Mouse (Mus musculus) spleen, adult 2 months (tissue): ENCODE data around the gene Tnni2.

Source experiments
- CTCF ChIP-seq: fragments of 200-500 bp; IDR thresholded peaks from 2 replicates; pipeline ENCODE4 v1.5.1; 2011; ENCODE audit warnings: mild to moderate bottlenecking, inconsistent platforms; ENCODE audit not compliant: insufficient read depth, insufficient read length, insufficient replicate concordance; ENCODE audit errors: extremely low read depth
- POLR2A ChIP-seq: fragments of 200-500 bp; IDR thresholded peaks from 2 replicates; pipeline ENCODE4 v1.6.1; 2011; ENCODE audit warnings: low read depth, low read length, inconsistent platforms

DNA sequence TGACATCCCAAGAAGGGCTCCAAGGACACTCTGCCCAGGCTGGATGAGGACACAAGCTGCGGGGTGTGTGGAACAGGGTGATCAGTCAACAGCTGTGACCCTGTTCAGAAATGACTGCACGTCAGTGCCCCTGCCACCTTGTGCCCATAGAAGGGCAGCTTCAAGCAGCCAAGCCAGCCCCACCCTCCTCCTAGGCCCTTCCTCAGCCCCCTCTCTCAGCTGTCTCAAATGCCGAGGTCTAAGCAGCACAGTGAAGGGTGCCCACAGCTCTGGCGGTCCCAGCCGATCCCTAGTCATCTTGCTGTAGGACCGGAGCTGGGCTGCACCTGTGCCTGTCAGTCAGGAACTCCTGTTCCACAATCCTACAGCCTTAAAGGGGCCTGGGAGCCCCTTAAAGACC is 20.6 kb downstream of the Tnni2 start:
- TF ChIP-seq POLR2A (no peak), CTCF (no peak)
